Mouse (Mus musculus): ENCODE measurements around the gene Rere. TPM values are rescaled to one million over a fixed set of nuclear protein-coding genes. Genes with fewer than 3 reads are reported as not detected.

Rere gene
- polyA plus RNA-seq, 1 experiment from 2014 or later: 22.2 TPM

DNA sequence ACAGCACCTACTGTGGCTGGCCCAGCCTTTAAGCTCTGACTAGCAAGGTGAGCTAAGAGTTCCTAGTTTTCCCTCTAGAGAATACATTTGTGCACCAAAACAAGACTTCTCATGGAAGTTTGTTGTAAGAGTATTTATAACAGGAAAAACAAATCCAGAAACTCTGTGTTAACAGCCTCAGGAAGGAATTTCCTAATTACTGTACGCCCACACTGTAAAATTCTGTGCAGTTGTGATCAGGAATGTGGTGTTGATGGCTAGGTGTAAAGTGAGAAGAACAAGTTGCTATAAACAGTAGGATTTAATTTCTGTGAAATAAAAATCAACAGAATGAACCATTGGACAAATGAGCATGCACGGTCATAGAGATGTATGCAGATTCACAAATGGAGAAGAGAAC, 83.3 kb downstream of the Rere start:
- Histone ChIP-seq H3K4me1 (ENCODE audit: control insufficient read depth, insufficient read depth, low read length) (peaks cover 29% of the 10 kb centered on the region), H3K4me3 (ENCODE audit: low read length) (no peak overlapping the region), H3K4me2 (ENCODE audit: low read depth, low read length) (no peak overlapping the region), H3K9me3 (ENCODE audit: control insufficient read depth, low read length) (no peaks in the 10 kb centered on the region), H3K36me3 (ENCODE audit: control insufficient read depth, insufficient read depth, low read length) (no peaks in the 10 kb centered on the region), H3K9ac (ENCODE audit: low read depth, low read length) (no peak overlapping the region), H3K27ac (ENCODE audit: low read length) (no peak overlapping the region), H3K27me3 (replicated peaks; ENCODE audit: control insufficient read depth, insufficient read depth, low read length) (no peaks in the 10 kb centered on the region)
- 92% methylated on average over 2 of the region's 2 CpGs for WGBS
- ATAC-seq: no peak

DNA sequence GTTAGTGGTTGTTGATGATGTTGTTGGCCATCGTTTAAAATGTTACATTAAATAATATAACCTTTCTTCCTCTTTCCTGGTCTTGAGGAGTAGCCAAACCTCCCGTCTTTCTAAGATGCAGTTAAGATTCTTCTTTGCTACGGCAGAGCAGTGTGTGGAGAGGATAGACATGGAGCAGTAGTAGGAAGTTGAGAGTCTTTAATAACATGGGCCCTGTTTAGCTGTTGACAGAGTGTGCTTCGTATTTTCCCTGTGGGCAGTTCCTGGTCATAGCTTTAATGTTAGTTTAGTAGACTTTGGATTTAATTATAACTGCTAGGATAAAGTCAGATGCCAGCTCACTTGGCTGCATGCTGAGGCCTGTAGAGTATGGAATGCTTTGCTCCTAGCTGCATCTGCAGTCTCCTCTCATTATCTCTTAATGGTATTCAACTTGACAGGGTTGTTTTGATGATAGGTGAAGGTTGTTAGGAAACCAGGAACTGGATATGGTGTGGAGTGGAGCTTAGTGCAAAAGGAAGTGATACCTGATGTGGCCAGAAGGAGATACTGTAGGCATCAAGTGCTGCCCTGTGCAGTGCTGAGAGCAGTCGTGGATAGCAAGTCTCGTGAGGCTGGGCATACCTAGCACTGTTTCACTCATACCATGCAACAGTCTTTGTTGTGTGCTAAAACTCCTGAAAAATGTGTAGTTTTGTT, 85.2 kb downstream of the Rere start:
- no peaks in the 10 kb centered on the region for H3K27me3 ChIP-seq (replicated peaks; ENCODE audit: control insufficient read depth, insufficient read depth, low read length)
- no peaks in the 10 kb centered on the region for H3K9me3 ChIP-seq (ENCODE audit: control insufficient read depth, low read length)
- H3K9ac ChIP-seq (ENCODE audit: low read depth, low read length): no peak overlapping the region
- H3K36me3 ChIP-seq (ENCODE audit: control insufficient read depth, insufficient read depth, low read length): no peaks in the 10 kb centered on the region
- WGBS: 45% methylated on average over 6 of the region's 6 CpGs
- no peak overlapping the region for H3K4me2 ChIP-seq (ENCODE audit: low read depth, low read length)
- peak overlapping the region; percentile 3; the same call in 1 of the 2 replicates for H3K27ac ChIP-seq (ENCODE audit: low read length)
- H3K4me1 ChIP-seq (ENCODE audit: control insufficient read depth, insufficient read depth, low read length): peaks cover 34% of the 10 kb centered on the region
- ATAC-seq: peak; percentile 61
- no peak overlapping the region for H3K4me3 ChIP-seq (ENCODE audit: low read length)

DNA sequence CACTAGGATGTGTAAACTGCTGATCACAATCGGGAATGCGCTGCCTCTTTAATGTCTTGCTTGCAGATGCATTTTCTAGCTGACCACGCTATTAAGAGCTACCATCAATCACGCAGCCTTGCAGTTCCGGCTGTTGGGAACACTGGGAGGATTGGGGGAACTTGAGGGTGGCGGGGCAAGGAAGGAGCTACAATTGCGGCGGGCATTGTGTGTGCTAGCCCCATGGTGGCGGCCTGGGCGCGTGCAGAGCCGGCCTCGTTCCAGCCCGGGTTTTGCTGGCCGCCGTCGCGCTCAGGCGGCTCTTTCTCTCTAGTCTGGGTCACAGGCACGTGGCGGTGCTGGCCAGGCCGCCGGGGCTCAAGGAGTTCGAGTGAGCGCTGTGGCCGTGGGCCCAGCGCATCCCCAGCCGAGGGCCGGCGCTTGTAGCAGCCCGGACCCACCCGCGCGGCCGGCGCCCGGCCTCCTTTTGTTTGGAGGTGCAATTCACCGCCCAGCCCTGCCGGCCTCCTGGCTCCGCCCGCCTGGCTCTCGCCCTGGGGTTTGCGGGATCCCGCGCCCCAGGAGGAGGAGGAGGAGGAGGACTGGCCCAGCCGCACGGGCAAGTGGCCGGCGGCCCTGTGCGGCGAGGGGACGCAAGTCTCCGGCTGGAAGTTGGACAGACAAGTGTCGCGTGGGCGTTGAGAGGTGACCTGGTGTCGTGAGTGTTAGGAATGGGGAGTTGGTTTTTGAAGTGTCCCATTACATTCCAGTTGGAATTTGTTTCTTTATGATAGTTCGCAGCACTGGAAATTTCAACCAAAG, 90.3 kb downstream of the Rere start:
- no peaks in the 10 kb centered on the region for H3K36me3 ChIP-seq (ENCODE audit: control insufficient read depth, insufficient read depth, low read length)
- peak; percentile 87 for ATAC-seq
- WGBS: under 1% methylated on average over 58 of the region's 58 CpGs

DNA sequence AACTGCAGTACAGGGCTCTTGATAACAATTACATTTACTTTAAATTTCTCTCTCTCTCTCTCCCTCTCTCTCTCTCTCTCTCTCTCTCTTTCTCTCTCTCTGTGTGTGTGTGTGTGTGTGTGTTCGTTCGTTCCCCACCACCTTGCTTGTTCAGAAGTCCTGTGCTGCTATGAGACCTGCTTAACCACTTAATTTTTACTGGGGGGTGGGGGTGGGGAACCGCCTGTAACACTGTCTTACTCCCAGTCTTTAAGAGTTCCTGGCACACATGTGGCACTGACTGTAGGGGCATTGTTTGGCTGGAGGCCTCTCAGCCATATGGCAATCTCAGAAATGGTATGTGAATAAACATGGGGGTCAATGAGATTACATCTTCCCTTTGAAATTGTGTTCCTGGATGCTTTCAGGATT, 91.2 kb downstream of the Rere start:
- no peaks in the 10 kb centered on the region for H3K27me3 ChIP-seq (replicated peaks; ENCODE audit: control insufficient read depth, insufficient read depth, low read length)
- H3K4me1 ChIP-seq (ENCODE audit: control insufficient read depth, insufficient read depth, low read length): peaks cover 42% of the 10 kb centered on the region
- H3K36me3 ChIP-seq (ENCODE audit: control insufficient read depth, insufficient read depth, low read length): no peaks in the 10 kb centered on the region
- H3K9me3 ChIP-seq (ENCODE audit: control insufficient read depth, low read length): no peaks in the 10 kb centered on the region
- ATAC-seq: no peak
- H3K4me2 ChIP-seq (ENCODE audit: low read depth, low read length): peak overlapping the region; percentile 93
- H3K4me3 ChIP-seq (ENCODE audit: low read length): peak overlapping the region; percentile 67
- peak overlapping the region; percentile 53 for H3K27ac ChIP-seq (ENCODE audit: low read length)
- WGBS: 6% methylated on average over 3 of the region's 3 CpGs
- peak overlapping the region; percentile 78 for H3K9ac ChIP-seq (ENCODE audit: low read depth, low read length)

More for the DNA sequence above, 90.3 kb downstream of the Rere start:
- Histone ChIP-seq H3K27me3 (replicated peaks; ENCODE audit: control insufficient read depth, insufficient read depth, low read length) (no peaks in the 10 kb centered on the region), H3K4me3 (ENCODE audit: low read length) (peak overlapping the region; percentile 67), H3K4me2 (ENCODE audit: low read depth, low read length) (peak overlapping the region; percentile 93), H3K27ac (ENCODE audit: low read length) (peak overlapping the region; percentile 88), H3K9me3 (ENCODE audit: control insufficient read depth, low read length) (no peaks in the 10 kb centered on the region), H3K4me1 (ENCODE audit: control insufficient read depth, insufficient read depth, low read length) (peaks cover 42% of the 10 kb centered on the region), H3K9ac (ENCODE audit: low read depth, low read length) (peak overlapping the region; percentile 78)

DNA sequence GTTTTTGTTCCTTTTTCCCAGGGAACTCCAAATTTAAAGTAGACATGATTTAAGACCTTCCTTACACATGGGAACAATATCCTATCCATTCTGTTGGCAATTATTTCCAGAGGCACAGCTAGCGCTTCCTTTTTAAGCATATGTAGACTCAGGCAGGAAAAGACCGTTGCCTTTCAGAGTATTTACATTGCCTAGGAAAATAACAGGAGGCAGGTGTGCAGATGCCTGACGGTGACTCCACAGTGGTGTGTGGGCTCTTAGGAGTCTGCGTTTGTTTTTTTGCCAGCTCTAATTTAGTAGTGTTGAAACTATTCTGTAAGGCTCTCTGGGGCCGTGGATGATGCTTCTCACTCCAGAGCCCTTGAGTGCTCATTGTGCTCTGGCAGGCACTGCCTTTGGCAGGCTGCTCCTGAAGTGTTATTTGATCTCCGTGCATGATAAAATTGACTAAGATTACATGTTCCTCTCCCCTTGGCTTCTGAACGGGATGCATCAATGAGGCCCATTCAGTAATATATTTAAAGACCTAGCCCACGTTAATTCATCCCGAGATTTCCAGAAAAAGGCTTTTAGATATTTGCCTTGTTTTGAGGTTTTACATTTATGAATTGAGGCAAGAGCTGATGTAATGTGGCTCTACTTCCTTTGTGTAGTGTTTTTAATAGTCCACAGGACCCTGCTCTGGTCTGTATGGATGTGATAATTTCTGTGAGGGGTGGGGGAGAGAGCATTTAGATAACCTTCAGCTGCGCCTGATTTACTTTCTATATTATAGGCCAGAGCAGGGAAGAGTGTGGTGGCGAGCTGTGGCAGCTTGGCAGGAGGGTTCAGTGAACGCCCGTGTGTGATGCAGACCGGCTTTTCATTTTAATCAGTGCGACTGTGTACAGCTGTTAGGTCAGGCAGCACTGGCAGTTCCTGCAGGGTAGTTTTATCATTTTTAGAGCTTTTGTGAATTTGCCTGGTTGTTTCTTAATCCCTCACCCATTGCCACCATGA, 92.0 kb downstream of the Rere start:
- H3K4me1 ChIP-seq (ENCODE audit: control insufficient read depth, insufficient read depth, low read length): peaks cover 43% of the 10 kb centered on the region
- no peaks in the 10 kb centered on the region for H3K27me3 ChIP-seq (replicated peaks; ENCODE audit: control insufficient read depth, insufficient read depth, low read length)
- peak overlapping the region; percentile 67 for H3K4me3 ChIP-seq (ENCODE audit: low read length)
- H3K36me3 ChIP-seq (ENCODE audit: control insufficient read depth, insufficient read depth, low read length): no peaks in the 10 kb centered on the region
- no peaks in the 10 kb centered on the region for H3K9me3 ChIP-seq (ENCODE audit: control insufficient read depth, low read length)
- peak overlapping the region; percentile 78; the same call in 1 of the 2 replicates for H3K9ac ChIP-seq (ENCODE audit: low read depth, low read length)
- peak overlapping the region; percentile 93 for H3K4me2 ChIP-seq (ENCODE audit: low read depth, low read length)
- ATAC-seq: peak; percentile 8; the same call in 1 of the 2 replicates
- 8% methylated on average over 15 of the region's 15 CpGs for WGBS
- peak overlapping the region; percentile 53 for H3K27ac ChIP-seq (ENCODE audit: low read length)

DNA sequence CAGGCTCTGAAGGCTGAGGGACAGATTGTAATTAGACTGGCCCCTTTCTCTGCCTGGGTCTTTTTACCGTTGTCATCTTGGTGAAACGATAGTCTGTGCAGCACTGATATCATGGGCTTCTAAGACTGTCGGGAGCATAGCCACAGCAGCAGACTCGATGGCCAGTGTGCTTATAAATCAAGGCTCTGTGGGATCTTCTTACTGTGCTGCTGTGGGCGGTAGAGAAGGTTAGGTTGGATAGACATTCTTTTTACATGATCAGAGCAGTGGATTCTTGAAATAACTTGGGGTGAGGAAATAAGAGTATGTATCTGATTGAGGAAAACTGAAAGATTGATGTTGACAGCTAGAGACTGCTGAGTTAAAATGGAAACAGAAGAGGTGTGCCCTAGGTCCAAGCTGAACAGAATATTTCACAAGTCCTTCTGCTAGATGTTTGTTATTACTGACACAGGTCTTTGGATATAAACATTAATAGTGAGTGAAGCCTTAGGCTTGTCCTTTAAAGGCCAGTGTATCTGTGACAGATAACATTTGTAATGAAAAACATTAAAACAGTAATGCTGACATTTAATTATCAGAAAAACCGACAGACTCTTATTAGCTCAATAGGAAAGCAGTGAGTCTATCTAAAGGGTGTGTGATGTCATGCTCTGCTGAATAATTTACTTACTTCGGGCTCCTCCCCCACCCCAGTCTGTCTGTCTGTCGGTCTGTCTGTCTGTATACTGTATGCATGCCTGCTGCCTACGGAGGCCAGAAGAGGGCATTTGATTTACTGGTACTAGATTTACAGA, 93.4 kb downstream of the Rere start:
- 0 out of 2 replicates have a peak overlapping the region, but pooled peaks have one; percentile 20 for H3K4me2 ChIP-seq (ENCODE audit: low read depth, low read length)
- no peak overlapping the region for H3K4me3 ChIP-seq (ENCODE audit: low read length)
- H3K27ac ChIP-seq (ENCODE audit: low read length): peak overlapping the region; percentile 4
- H3K27me3 ChIP-seq (replicated peaks; ENCODE audit: control insufficient read depth, insufficient read depth, low read length): no peaks in the 10 kb centered on the region
- WGBS: 31% methylated on average over 9 of the region's 9 CpGs
- H3K4me1 ChIP-seq (ENCODE audit: control insufficient read depth, insufficient read depth, low read length): peaks cover 49% of the 10 kb centered on the region
- H3K36me3 ChIP-seq (ENCODE audit: control insufficient read depth, insufficient read depth, low read length): no peaks in the 10 kb centered on the region
- H3K9me3 ChIP-seq (ENCODE audit: control insufficient read depth, low read length): no peaks in the 10 kb centered on the region
- no peak for ATAC-seq
- no peak overlapping the region for H3K9ac ChIP-seq (ENCODE audit: low read depth, low read length)

DNA sequence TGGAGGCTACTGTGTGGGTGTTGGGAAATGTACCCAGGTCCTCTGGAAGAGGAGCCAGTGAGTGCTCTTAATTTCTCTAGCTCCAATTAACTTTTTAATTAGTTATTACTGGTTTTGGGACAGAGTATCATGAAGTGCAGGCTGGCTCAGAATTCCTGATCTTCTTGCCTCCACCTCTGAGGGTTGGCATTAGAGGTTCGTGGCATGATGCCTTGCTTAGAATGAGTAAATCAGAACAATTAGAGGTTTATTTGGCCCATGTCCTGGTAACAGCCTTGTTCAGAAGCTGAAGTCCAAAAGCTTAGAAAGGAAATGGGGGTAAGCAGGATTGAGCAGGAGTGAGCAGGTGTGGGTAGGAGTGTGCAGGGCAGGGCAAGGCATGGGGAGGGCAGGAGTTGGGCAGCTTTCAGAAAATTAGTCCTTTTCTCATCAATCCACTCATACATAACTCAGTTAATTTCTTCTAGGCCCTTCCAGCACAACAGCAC, 94.0 kb downstream of the Rere start:
- Histone ChIP-seq H3K9me3 (ENCODE audit: control insufficient read depth, low read length) (no peaks in the 10 kb centered on the region), H3K27ac (ENCODE audit: low read length) (no peak overlapping the region), H3K4me2 (ENCODE audit: low read depth, low read length) (no peak overlapping the region), H3K9ac (ENCODE audit: low read depth, low read length) (no peak overlapping the region), H3K4me1 (ENCODE audit: control insufficient read depth, insufficient read depth, low read length) (peaks cover 53% of the 10 kb centered on the region), H3K27me3 (replicated peaks; ENCODE audit: control insufficient read depth, insufficient read depth, low read length) (no peaks in the 10 kb centered on the region), H3K36me3 (ENCODE audit: control insufficient read depth, insufficient read depth, low read length) (no peaks in the 10 kb centered on the region), H3K4me3 (ENCODE audit: low read length) (no peak overlapping the region)
- ATAC-seq: no peak
- 73% methylated on average over 1 of the region's 1 CpGs for WGBS

DNA sequence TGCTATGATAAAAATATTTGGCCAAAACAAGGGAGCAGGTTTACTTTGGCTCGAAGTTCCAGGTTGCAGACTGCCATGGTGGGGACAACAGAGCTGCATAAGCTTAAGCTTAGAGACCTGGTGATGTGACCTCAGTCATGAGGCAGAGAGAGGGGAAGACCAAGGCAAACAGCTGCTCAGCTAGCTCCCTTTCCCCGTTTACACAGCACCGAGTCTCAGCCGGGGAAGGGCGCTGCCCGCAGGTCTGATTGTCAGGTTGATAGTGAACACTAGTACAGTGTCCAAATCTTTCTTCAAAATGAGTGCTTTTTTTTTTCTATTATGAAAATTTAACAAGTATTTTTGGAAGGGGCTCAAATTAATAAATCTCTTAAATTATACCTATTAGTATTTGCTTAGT, 97.9 kb downstream of the Rere start:
- no peak overlapping the region for H3K4me3 ChIP-seq (ENCODE audit: low read length)
- H3K9me3 ChIP-seq (ENCODE audit: control insufficient read depth, low read length): no peaks in the 10 kb centered on the region
- peaks cover 40% of the 10 kb centered on the region for H3K4me1 ChIP-seq (ENCODE audit: control insufficient read depth, insufficient read depth, low read length)
- no peaks in the 10 kb centered on the region for H3K27me3 ChIP-seq (replicated peaks; ENCODE audit: control insufficient read depth, insufficient read depth, low read length)
- H3K27ac ChIP-seq (ENCODE audit: low read length): peak overlapping the region; percentile 68
- H3K4me2 ChIP-seq (ENCODE audit: low read depth, low read length): no peak overlapping the region
- peak; percentile 41; the same call in 1 of the 2 replicates for ATAC-seq
- no peaks in the 10 kb centered on the region for H3K36me3 ChIP-seq (ENCODE audit: control insufficient read depth, insufficient read depth, low read length)
- H3K9ac ChIP-seq (ENCODE audit: low read depth, low read length): no peak overlapping the region
- WGBS: 60% methylated on average over 6 of the region's 6 CpGs

Measured in intestine, embryonic 16.5 days (tissue).